ENCODE assay signal across 19 mouse cellular contexts in genomic region chr10:4182406-4182805, GRCm38 (mm10).
A peak's percentile ranks its signal among the peaks of the same experiment; 100 is the strongest.
DNase-seq lines count a peak whose midpoint lies in the region; ATAC-seq and TF ChIP-seq lines count a peak whose summit lies in the region.
"Had no signal": no experiment of that assay in that cellular context is flagged by ENCODE, and none has a peak within 500 bp of the region (broad histone marks: within the 10 kb centered on the region; RNA-seq: fewer than 3 reads in every experiment).

No protein-coding gene starts in this region.

- no peak for TF ChIP-seq CTCF in liver, adult 2 months (IDR thresholded peaks at IDR 0.05; ENCODE audit: low read depth, low read length)
- no peak for TF ChIP-seq CTCF in liver, postnatal 0 days (IDR thresholded peaks at IDR 0.05; ENCODE audit: low read depth)

- no peak overlapping the region for H3K4me3 ChIP-seq in heart, embryonic 12.5 days
- H3K4me3 ChIP-seq in liver, adult 2 months (ENCODE audit: insufficient read depth, low read depth, low read length) = no peak overlapping the region
- H3K4me3 ChIP-seq in liver, postnatal 0 days (ENCODE audit: low read depth, low read length) = no peak overlapping the region
- H3K4me3 ChIP-seq in intestine, embryonic 15.5 days (replicated peaks) = no peak overlapping the region
- H3K4me3 ChIP-seq: neural tube, embryonic 15.5 days; stomach, embryonic 15.5 days had no signal

- no peaks in the 10 kb centered on the region for H3K79me2 ChIP-seq in liver, adult 2 months (ENCODE audit: control insufficient read depth, insufficient read depth, low read length)

- ATAC-seq in heart, embryonic 12.5 days (ENCODE audit: insufficient number of reproducible peaks, low FRiP score) = no peak
- ATAC-seq in liver, postnatal 0 days = no peak
- peak; percentile 87 for ATAC-seq in granulocyte monocyte progenitor cell, adult 5-6 weeks (replicated peaks; ENCODE audit: poor library complexity, severe bottlenecking)
- no peak for ATAC-seq in intestine, embryonic 15.5 days
- ATAC-seq: forebrain, embryonic 16.5 days; midbrain, embryonic 16.5 days had no signal

- peak overlapping the region; percentile 55; the same call in 1 of the 2 replicates for H3K27ac ChIP-seq in heart, embryonic 12.5 days (ENCODE audit: poor library complexity, severe bottlenecking)
- 0 out of 2 replicates have a peak overlapping the region, but pooled peaks have one; percentile 27 for H3K27ac ChIP-seq in liver, adult 2 months (replicated peaks; ENCODE audit: insufficient read depth, low read depth, low read length)
- H3K27ac ChIP-seq in liver, postnatal 0 days (ENCODE audit: low read depth) = no peak overlapping the region; the same call in 1 of the 2 replicates
- no peak overlapping the region for H3K27ac ChIP-seq in intestine, embryonic 15.5 days
- H3K27ac ChIP-seq: liver, embryonic 14.5 days; neural tube, embryonic 15.5 days; stomach, embryonic 15.5 days had no signal

- no peak overlapping the region for H3K4me2 ChIP-seq in heart, embryonic 12.5 days
- H3K4me2 ChIP-seq in liver, postnatal 0 days (ENCODE audit: low read depth, low read length) = no peak overlapping the region
- H3K4me2 ChIP-seq in intestine, embryonic 15.5 days (replicated peaks) = no peak overlapping the region
- H3K4me2 ChIP-seq: neural tube, embryonic 15.5 days; stomach, embryonic 15.5 days had no signal

- TF ChIP-seq EP300 in liver, postnatal 0 days (IDR thresholded peaks at IDR 0.05; ENCODE audit: low read depth) = no peak

- no peak for TF ChIP-seq POLR2A in liver, adult 2 months (IDR thresholded peaks at IDR 0.05; ENCODE audit: extremely low read depth, insufficient read depth, low read length)

- H3K9me3 ChIP-seq in heart, embryonic 12.5 days (replicated peaks) = no peaks in the 10 kb centered on the region
- no peaks in the 10 kb centered on the region for H3K9me3 ChIP-seq in liver, postnatal 0 days (ENCODE audit: low read length)
- H3K9me3 ChIP-seq in intestine, embryonic 15.5 days = no peaks in the 10 kb centered on the region
- H3K9me3 ChIP-seq: neural tube, embryonic 15.5 days; stomach, embryonic 15.5 days had no signal

- H3K4me1 ChIP-seq in heart, embryonic 12.5 days (replicated peaks) = peaks cover 18% of the 10 kb centered on the region
- peaks cover 2% of the 10 kb centered on the region; the same call in 1 of the 2 replicates for H3K4me1 ChIP-seq in liver, adult 2 months (ENCODE audit: control insufficient read depth, insufficient read depth, low read length)
- H3K4me1 ChIP-seq in liver, postnatal 0 days (ENCODE audit: insufficient read depth) = 0 out of 2 replicates have a peak, but pooled peaks cover 2% of the 10 kb centered on the region
- 0 out of 2 replicates have a peak, but pooled peaks cover 5% of the 10 kb centered on the region for H3K4me1 ChIP-seq in intestine, embryonic 15.5 days (replicated peaks)
- H3K4me1 ChIP-seq: neural tube, embryonic 15.5 days had no signal

- no peaks in the 10 kb centered on the region for H3K27me3 ChIP-seq in heart, embryonic 12.5 days (replicated peaks)
- H3K27me3 ChIP-seq in liver, adult 2 months (ENCODE audit: control insufficient read depth, insufficient read depth, low read length) = no peaks in the 10 kb centered on the region
- no peaks in the 10 kb centered on the region for H3K27me3 ChIP-seq in liver, postnatal 0 days (ENCODE audit: insufficient read depth, low read length)
- no peaks in the 10 kb centered on the region for H3K27me3 ChIP-seq in splenic B cell, adult 2 months (ENCODE audit: control insufficient read depth, insufficient read depth, low read length, poor library complexity, severe bottlenecking)
- no peaks in the 10 kb centered on the region for H3K27me3 ChIP-seq in intestine, embryonic 15.5 days (replicated peaks)
- H3K27me3 ChIP-seq: neural tube, embryonic 15.5 days; stomach, embryonic 15.5 days had no signal

- no peaks in the 10 kb centered on the region for H3K36me3 ChIP-seq in heart, embryonic 12.5 days
- H3K36me3 ChIP-seq in liver, adult 2 months (ENCODE audit: control insufficient read depth, insufficient read depth, low read length) = no peaks in the 10 kb centered on the region
- H3K36me3 ChIP-seq in liver, postnatal 0 days (replicated peaks; ENCODE audit: insufficient read depth, low read length) = no peaks in the 10 kb centered on the region
- no peaks in the 10 kb centered on the region for H3K36me3 ChIP-seq in splenic B cell, adult 2 months (ENCODE audit: control insufficient read depth, insufficient read depth, low read length, poor library complexity, severe bottlenecking)
- H3K36me3 ChIP-seq in intestine, embryonic 15.5 days = no peaks in the 10 kb centered on the region
- H3K36me3 ChIP-seq: neural tube, embryonic 15.5 days; stomach, embryonic 15.5 days had no signal

- H3K9ac ChIP-seq in heart, embryonic 12.5 days = no peak overlapping the region
- no peak overlapping the region for H3K9ac ChIP-seq in liver, adult 2 months (ENCODE audit: low read depth, low read length)
- H3K9ac ChIP-seq in liver, postnatal 0 days (replicated peaks) = no peak overlapping the region
- H3K9ac ChIP-seq in intestine, embryonic 15.5 days = no peak overlapping the region
- H3K9ac ChIP-seq: liver, embryonic 14.5 days; neural tube, embryonic 15.5 days; stomach, embryonic 15.5 days had no signal

- WGBS in heart, embryonic 12.5 days = 60% methylated on average over 2 of the region's 2 CpGs
- WGBS in liver, adult 2 months = 81% methylated on average over 2 of the region's 2 CpGs
- WGBS in liver, postnatal 0 days (ENCODE audit: insufficient replicate concordance) = 43% methylated on average over 2 of the region's 2 CpGs
- 80% methylated on average over 2 of the region's 2 CpGs for WGBS in intestine, embryonic 15.5 days

- DNase-seq in heart, adult 9 months (ENCODE audit: low spot score in 2 of 2) = no peak
- DNase-seq in liver, adult 2 months (ENCODE audit: extremely low read depth, low read depth, low spot score) = no peak
- no peak for DNase-seq in liver, postnatal 0 days
- DNase-seq in splenic B cell, adult 2 months (ENCODE audit: low read depth, low spot score) = peak; percentile 15
- DNase-seq in retina, embryonic 14.5 days (ENCODE audit: low spot score) = no peak
- DNase-seq: cerebellum, postnatal 10 days; embryo, embryonic 11 days; kidney, adult 18-20 months; left cerebral cortex, postnatal 4 days; right cerebral cortex, postnatal 25 days; thymus, adult 18-20 months had no signal

Comparison
In these comparisons a context has a peak if more than half of its experiments do, and no peak if none do; other contexts are left out.
1. H3K27ac ChIP-seq: peak in heart, embryonic 12.5 days (single experiment) and liver, adult 2 months (single experiment); none in liver, postnatal 0 days (single experiment) and intestine, embryonic 15.5 days (single experiment).